Mouse (Mus musculus) erythroblast, embryonic 14.5 days (primary cell): ENCODE measurements around the gene Heg1. TPM values are rescaled to one million over a fixed set of nuclear protein-coding genes. Genes with fewer than 3 reads are reported as not detected.

ENCODE experiments used
- H3K27me3 ChIP-seq: 2 replicates; pipeline ENCODE4 v1.6.1; 2012; ENCODE audit warnings: inconsistent platforms; ENCODE audit not compliant: control insufficient read depth
- H3K36me3 ChIP-seq: 2 replicates; pipeline ENCODE4 v1.6.1; 2012; ENCODE audit warnings: mild to moderate bottlenecking, inconsistent platforms; ENCODE audit not compliant: control insufficient read depth
- H3K4me1 ChIP-seq: 2 replicates; pipeline ENCODE4 v1.6.1; 2012; ENCODE audit warnings: inconsistent platforms; ENCODE audit not compliant: control insufficient read depth
- H3K4me3 ChIP-seq: replicated peaks from 2 replicates; pipeline ENCODE3; 2012; ENCODE audit warnings: moderate library complexity, mild to moderate bottlenecking, inconsistent platforms
- H3K9me3 ChIP-seq: 2 replicates; pipeline ENCODE4 v1.6.1; 2012; ENCODE audit warnings: low read length, inconsistent platforms, mixed read lengths; ENCODE audit not compliant: control insufficient read depth
- GATA1 ChIP-seq: IDR thresholded peaks from 2 replicates; pipeline ENCODE4 v1.6.1; 2012; ENCODE audit warnings: low read length, inconsistent platforms, mixed read lengths
- TAL1 ChIP-seq: IDR thresholded peaks from 3 replicates; pipeline ENCODE4 v1.6.1; 2012; ENCODE audit warnings: low read length, inconsistent platforms, mixed read lengths
- polyA plus RNA-seq: library from polyadenylated mRNA; stranded (reverse); fragments of >175 nt; gene quantifications from 2 replicates; pipeline ENCODE4 v1.2.3, GENCODE M21; 2012

Heg1 gene
- polyA plus RNA-seq, 1 experiment, result 0.04 TPM

GRCm38 (mm10) chr16:33675151-33675847 lies 8.9 kb upstream of the Heg1 start:
- no peak for TF ChIP-seq TAL1
- TF ChIP-seq GATA1, result no peak
- no peaks in the 10 kb centered on the region for H3K9me3 ChIP-seq
- H3K4me3 ChIP-seq, result no peak overlapping the region
- H3K4me1 ChIP-seq, result no peaks in the 10 kb centered on the region
- no peaks in the 10 kb centered on the region for H3K36me3 ChIP-seq
- no peaks in the 10 kb centered on the region for H3K27me3 ChIP-seq

DNA sequence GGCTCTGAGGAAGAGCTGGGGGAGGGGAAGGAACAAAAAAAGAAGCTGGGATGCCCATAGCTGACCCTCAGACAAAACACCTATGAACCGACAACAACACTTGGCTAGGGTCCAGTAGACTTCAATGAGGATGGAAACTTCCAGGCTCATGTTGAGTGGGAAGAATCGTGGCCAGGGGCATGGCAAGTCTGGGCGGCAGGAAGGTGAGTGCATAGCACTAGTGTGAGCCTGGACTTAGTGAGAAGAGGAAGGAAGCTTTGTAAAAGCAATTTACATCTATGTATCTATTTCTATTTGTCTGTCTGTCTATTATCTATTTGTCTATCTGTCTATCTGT lies 8.4 kb upstream of the Heg1 start:
- Histone ChIP-seq H3K4me3 (no peak overlapping the region), H3K36me3 (no peaks in the 10 kb centered on the region), H3K27me3 (no peaks in the 10 kb centered on the region; the same call in 1 of the 2 replicates), H3K9me3 (no peaks in the 10 kb centered on the region), H3K4me1 (no peaks in the 10 kb centered on the region)
- TF ChIP-seq TAL1 (no peak), GATA1 (no peak)

- H3K27me3 ChIP-seq, result no peaks in the 10 kb centered on the region; the same call in 1 of the 2 replicates
- no peak for TF ChIP-seq GATA1
- no peak for TF ChIP-seq TAL1
Observed at GRCm38 (mm10) chr16:33676347-33677312, 7.5 kb upstream of the Heg1 start.

GRCm38 (mm10) chr16:33677313-33677690 lies 6.9 kb upstream of the Heg1 start:
- no peaks in the 10 kb centered on the region for H3K36me3 ChIP-seq
- TF ChIP-seq GATA1 (no peak), TAL1 (no peak)
- H3K4me3 ChIP-seq, result no peak overlapping the region
- no peaks in the 10 kb centered on the region; the same call in 1 of the 2 replicates for H3K27me3 ChIP-seq
- H3K9me3 ChIP-seq, result no peaks in the 10 kb centered on the region
- no peaks in the 10 kb centered on the region for H3K4me1 ChIP-seq

More at GRCm38 (mm10) chr16:33676347-33677312, 7.5 kb upstream of the Heg1 start:
- H3K9me3 ChIP-seq, result no peaks in the 10 kb centered on the region
- H3K4me3 ChIP-seq, result no peak overlapping the region
- no peaks in the 10 kb centered on the region for H3K36me3 ChIP-seq
- H3K4me1 ChIP-seq, result no peaks in the 10 kb centered on the region

DNA sequence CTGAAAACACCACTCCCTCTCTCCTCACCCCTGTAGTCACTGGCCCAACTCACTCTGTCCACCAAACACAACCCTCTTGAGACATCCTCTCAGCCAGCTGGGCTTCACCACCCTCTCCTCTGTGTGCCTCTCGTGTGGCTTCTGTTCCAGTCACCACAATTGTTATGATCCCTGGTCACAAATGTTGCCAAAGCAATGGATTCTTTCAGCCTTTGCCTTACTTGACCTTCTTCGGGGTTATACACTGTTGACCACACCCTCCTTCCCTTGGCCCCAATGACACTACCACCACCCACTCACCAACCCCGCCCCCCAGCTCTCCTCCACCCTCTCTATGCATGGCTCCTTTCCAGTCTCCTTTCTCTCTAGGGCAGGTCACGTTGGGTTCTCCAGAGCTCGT lies 6.3 kb upstream of the Heg1 start:
- Histone ChIP-seq H3K27me3 (no peaks in the 10 kb centered on the region; the same call in 1 of the 2 replicates), H3K9me3 (no peaks in the 10 kb centered on the region), H3K4me1 (no peaks in the 10 kb centered on the region), H3K4me3 (no peak overlapping the region), H3K36me3 (no peaks in the 10 kb centered on the region)
- no peak for TF ChIP-seq GATA1
- TF ChIP-seq TAL1, result no peak

- no peaks in the 10 kb centered on the region for H3K9me3 ChIP-seq
- no peak for TF ChIP-seq GATA1
- no peak for TF ChIP-seq TAL1
- no peaks in the 10 kb centered on the region for H3K36me3 ChIP-seq
- H3K27me3 ChIP-seq, result no peaks in the 10 kb centered on the region; the same call in 1 of the 2 replicates
- peaks cover 16% of the 10 kb centered on the region for H3K4me1 ChIP-seq
- no peak overlapping the region for H3K4me3 ChIP-seq
Observed at GRCm38 (mm10) chr16:33680271-33680670, 3.9 kb upstream of the Heg1 start.

DNA sequence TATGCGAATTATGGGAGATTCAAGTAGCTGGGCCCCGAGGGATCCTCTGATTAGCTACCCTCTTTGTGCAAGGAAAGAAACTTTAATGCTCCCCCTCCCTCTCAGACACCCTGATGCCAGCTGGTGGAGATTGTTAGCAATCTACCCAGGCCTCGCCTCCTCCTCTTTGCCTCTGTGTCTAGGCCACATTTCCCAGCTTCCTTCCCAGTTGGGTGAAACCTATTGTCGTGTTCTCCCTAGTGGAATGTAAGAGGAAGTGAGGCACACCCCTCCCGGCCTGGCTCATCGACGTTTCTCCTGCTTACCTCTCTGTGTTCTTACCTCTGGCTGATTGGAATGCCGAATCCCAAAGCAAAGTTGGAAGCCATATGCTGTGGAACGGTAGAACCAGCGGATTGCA lies 3.4 kb upstream of the Heg1 start:
- TF ChIP-seq GATA1, result no peak
- no peaks in the 10 kb centered on the region for H3K36me3 ChIP-seq
- no peaks in the 10 kb centered on the region for H3K9me3 ChIP-seq

DNA sequence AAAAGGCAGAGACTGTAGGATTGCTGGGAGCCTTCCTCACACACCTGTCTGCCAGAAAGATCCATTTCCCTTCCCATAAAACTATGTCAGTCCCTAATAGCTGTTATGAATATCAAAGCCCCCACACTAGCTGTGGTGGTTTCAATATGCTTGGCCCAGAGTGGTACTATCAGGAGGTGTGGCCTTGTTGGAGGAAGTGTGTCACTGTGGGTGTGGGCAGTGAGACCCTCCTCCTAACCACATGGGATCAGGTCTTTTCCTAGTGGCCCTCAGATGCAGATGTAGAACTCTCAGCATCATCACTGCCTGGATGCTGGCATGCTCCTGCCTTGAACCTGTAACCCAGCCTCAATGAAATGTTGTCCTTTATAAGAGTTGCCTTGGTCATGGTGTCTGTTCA lies 2.5 kb upstream of the Heg1 start:
- Histone ChIP-seq H3K36me3 (no peaks in the 10 kb centered on the region), H3K4me1 (peaks cover 25% of the 10 kb centered on the region), H3K4me3 (no peak overlapping the region), H3K9me3 (no peaks in the 10 kb centered on the region), H3K27me3 (no peaks in the 10 kb centered on the region; the same call in 1 of the 2 replicates)
- TF ChIP-seq TAL1 (no peak), GATA1 (no peak)

More for the DNA sequence above, 3.4 kb upstream of the Heg1 start:
- no peak overlapping the region for H3K4me3 ChIP-seq
- H3K27me3 ChIP-seq, result no peaks in the 10 kb centered on the region; the same call in 1 of the 2 replicates
- H3K4me1 ChIP-seq, result peaks cover 21% of the 10 kb centered on the region

- Histone ChIP-seq H3K36me3 (no peaks in the 10 kb centered on the region), H3K4me3 (no peak overlapping the region), H3K9me3 (no peaks in the 10 kb centered on the region), H3K27me3 (no peaks in the 10 kb centered on the region; the same call in 1 of the 2 replicates), H3K4me1 (peaks cover 25% of the 10 kb centered on the region)
- TF ChIP-seq GATA1 (no peak), TAL1 (no peak)
Observed at GRCm38 (mm10) chr16:33682651-33683050, 1.5 kb upstream of the Heg1 start.
